Mouse (Mus musculus) neural tube, postnatal 0 days (tissue): ENCODE measurements around the gene P3h4. TPM values are rescaled to one million over a fixed set of nuclear protein-coding genes. Genes with fewer than 3 reads are reported as not detected.

Experiments
- microRNA-seq: library from miRNA; unstranded; fragments of <30 nt; microRNA quantifications from one replicate; pipeline ENCODE4, GENCODE M21; 2016
- polyA plus RNA-seq: library from polyadenylated mRNA; unstranded; fragments of >200 nt; fragmentation: Nextera tagmentation; extraction: Ambion mirVana; gene quantifications from 2 replicates; pipeline ENCODE4 v1.2.1, GENCODE M21; 2015

Gene P3h4
- polyA plus RNA-seq: 21.1 and 21.9 TPM in 2 replicates

DNA sequence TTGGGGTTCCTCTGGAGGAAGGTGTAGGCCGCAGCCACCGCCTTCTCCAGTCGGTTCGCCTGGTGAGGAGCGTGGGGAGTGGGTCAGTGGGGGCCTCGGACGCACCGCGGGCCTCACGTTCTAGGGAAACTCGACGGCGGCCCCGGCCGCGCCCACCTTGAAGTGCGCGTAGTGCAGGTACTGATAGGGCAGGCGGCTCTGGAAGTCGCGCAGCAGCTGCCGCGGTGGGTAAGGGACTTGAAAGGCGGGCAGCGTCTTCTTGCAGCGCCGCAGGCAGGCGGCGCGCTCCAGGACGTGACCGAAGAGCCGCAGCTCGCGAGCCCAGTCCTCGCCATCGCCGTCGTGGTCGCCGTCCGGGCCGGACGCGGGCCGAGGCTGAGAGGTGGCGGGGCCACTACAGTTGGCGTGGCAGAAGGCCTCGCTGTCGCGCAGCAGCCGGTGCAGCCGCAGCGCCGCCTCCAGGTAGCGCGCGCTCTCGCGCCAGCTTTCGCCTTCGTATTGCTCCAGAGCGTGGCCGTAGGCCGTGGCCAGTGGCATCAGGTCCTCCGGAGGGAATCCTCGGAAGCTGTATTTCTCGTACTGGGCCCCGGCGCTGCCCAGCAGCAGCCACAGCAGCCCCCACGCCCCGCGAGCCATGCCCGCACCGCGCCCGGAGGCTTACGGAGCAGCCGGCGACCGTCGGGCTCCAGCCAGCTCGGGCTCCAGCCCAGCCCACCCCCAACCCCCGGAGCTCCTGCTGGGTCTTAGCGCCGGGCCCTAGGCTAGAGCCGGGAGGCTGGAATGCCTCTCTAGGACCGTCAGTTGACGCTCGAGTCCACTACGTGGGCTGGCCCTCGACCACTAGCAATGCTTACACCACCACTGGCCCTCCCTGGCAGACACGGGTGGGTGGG lies at the start of gene P3h4:
Gene P3h4 (minus strand): TSS at position 816 of the 893 bp plus-strand sequence.

GRCm38 (mm10) chr11:100441797-100442196 lies 27.2 kb upstream of the P3h4 start, which contains the start of the genes Nt5c3b and Klhl10:
Gene Nt5c3b, minus strand, starts transcription at chr11:100441808.
Gene Klhl10, plus strand, starts transcription at chr11:100441917.

GRCm38 (mm10) chr11:100414914-100415822 lies 532 bp upstream of the P3h4 start, which contains the start of gene Fkbp10:
Gene Fkbp10, plus strand, starts transcription at chr11:100415697.

DNA sequence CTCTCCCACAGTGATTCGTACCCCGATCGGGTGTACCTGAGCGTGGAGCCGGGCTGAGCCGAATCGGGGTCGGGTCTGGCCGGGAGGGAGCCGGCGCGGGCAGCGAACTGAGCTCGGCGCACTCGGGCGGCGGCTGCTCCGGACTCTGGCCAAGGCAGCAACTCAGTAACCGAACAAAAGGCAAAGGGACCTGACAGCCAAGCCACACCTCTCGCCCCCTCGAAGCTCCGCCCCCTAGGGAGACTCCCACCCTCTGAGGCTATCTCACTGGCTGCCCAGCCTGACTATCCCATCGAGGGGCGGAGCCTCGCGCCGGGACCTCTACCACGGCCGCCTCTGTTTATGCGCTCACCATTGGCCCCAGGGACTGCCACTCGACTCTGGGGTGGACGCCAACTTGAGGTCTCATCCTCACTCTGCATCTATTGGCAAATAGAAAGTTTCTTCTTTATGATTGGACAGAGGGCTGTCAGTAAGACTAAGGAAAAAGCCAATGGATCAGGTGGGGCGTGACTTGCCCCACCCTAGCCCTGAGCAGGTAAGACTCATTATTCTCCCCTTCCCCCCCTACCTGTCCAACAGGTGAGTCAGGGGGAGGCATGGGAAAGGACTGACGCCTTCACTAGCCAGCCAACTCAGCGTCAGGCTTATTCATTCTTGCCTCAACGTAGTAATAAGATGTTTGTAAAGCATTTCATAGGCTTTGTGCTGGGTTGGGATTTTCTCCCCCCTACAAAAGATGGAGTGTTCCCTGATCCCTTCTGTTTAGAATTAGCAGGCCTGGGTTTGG lies 16.8 kb downstream of the P3h4 start, which contains the start of gene Jup:
Gene Jup (minus strand): TSS at position 164 of the 790 bp plus-strand sequence.

Small RNAs within 50 kb of the gene (microRNA-seq; reads per million reads assigned to microRNA genes)
- gene Gm27374: not detected

Other genes with a start within 250 kb of the P3h4 start
- 0.09 and 0.15 TPM in 2 replicates for gene Krt9, start 221.6 kb downstream of the P3h4 start, polyA plus RNA-seq
- gene Krt14, start 207.3 kb downstream of the P3h4 start, polyA plus RNA-seq: 0.54 and 0.75 TPM in 2 replicates
- gene Krt16, start 165.9 kb downstream of the P3h4 start, polyA plus RNA-seq: not detected in 2 replicates
- 1.7 and 3.1 TPM in 2 replicates for gene Krt17, start 153.8 kb downstream of the P3h4 start, polyA plus RNA-seq
- 0.17 and 0.25 TPM in 2 replicates for gene Krt42, start 145.0 kb downstream of the P3h4 start, polyA plus RNA-seq
- 1,292 and 1,377 TPM in 2 replicates for gene Eif1, start 95.0 kb downstream of the P3h4 start, polyA plus RNA-seq
- 0.59 TPM in 1 of 2 replicates, not detected in the other for gene Gast, start 80.4 kb downstream of the P3h4 start, polyA plus RNA-seq
- gene Hap1, start 58.7 kb downstream of the P3h4 start, polyA plus RNA-seq: 386 and 429 TPM in 2 replicates
- 30.2 and 33.8 TPM in 2 replicates for gene Jup, start 17.1 kb downstream of the P3h4 start, polyA plus RNA-seq
- gene Fkbp10, start 861 bp upstream of the P3h4 start, polyA plus RNA-seq: 25.5 and 29.5 TPM in 2 replicates
- gene Nt5c3b, start 27.0 kb upstream of the P3h4 start, polyA plus RNA-seq: 99.7 and 103 TPM in 2 replicates
- 0.32 and 0.47 TPM in 2 replicates for gene Klhl10, start 27.1 kb upstream of the P3h4 start, polyA plus RNA-seq
- gene Klhl11, start 57.9 kb upstream of the P3h4 start, polyA plus RNA-seq: 8.3 and 8.5 TPM in 2 replicates
- gene Acly, start 113.2 kb upstream of the P3h4 start, polyA plus RNA-seq: 118 and 128 TPM in 2 replicates
- gene Ttc25, start 130.8 kb upstream of the P3h4 start, polyA plus RNA-seq: 1.3 and 2.2 TPM in 2 replicates
- 170 and 228 TPM in 2 replicates for gene Cnp, start 160.1 kb upstream of the P3h4 start, polyA plus RNA-seq
- gene Nkiras2, start 204.4 kb upstream of the P3h4 start, polyA plus RNA-seq: 65.0 and 77.4 TPM in 2 replicates
- gene Dnajc7, start 205.3 kb upstream of the P3h4 start, polyA plus RNA-seq: 208 and 230 TPM in 2 replicates